Mouse (Mus musculus) thymus, postnatal 25 days (tissue): ENCODE results near the gene Stra8.

Experiments
- DNase-seq: peaks from one replicate; pipeline ENCODE4 v3.0.0; 2022

Stra8 gene

DNA sequence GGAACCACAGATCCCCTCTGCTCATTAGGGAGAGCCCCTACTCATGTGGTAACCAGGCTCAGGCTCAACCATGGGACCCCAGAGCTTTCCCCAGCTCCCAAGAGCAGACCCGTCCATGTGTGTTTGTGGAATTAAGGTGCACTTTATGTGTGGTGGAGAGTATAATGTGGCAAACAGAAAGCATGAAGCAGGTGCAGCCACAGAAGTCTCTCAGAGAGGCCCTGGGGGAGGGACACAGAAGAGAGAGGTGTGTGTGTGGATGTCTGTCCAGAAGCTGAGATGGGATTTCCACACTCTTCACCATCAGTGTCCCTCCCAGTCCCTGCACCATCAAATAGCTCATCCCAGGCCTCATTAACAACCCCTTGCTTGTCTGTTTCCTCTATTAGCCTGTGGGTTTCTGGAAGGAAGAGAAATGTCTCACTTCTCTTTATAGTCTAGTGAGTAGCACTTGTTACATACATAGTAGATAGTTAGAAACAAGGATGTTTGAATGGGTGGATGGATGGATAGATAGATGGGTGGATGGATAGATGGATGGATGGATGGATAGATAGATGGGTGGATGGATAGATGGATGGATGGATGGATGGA, 26.6 kb downstream of the Stra8 start:
- DNase-seq = peak; percentile 49

GRCm38 (mm10) chr6:34948461-34948860, 28.5 kb downstream of the Stra8 start:
- no peak for DNase-seq

DNA sequence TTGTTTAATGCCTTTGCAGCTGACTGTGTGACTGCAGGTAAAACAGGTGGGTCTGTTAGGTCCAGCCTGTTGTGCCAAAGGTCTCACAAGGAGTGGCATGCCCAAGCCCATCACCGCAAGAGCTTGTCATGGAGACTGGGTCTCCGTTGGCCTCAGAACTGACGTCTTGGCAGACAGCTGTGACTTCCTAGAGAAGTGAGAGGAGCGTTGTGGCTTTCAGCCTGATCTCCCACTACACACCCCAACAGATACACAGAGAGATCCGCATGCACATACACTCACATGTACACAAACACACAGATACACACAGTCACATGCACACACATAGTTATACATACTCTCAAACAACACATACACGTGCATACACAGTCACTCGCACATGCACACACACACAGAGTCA, 31.6 kb downstream of the Stra8 start:
- no peak for DNase-seq

DNA sequence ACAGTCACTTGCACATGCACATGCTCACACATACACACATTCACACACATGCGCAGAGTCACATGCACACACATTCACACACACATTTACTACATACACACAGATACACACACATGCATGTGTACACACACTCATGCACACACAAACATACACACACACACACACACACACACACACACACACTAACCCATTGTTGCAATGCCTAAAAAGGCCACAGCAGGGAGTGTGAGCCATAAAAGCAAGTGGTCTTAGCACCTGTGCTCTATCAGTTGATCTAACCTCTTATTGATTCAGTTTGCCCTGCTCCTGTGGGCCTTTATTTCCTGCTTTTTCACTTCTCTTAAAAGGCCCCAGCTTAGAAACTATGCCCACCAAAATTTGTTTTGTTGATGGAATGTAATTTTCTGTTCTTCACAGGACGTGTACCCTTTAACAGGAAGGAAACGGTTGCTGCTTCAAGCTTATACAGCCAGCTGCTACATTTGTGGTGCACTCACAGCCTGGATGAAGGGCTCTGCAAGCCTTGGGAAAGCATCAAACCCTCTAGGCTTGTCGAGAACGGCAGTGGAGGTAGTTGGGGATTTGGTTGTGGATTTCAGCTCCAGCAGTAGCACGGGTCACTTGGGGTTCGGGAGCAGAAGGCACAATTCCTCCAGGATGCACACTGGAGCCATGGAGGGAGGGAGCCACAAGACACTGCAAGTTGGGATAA, 32.1 kb downstream of the Stra8 start:
- peak; percentile 70 for DNase-seq

DNA sequence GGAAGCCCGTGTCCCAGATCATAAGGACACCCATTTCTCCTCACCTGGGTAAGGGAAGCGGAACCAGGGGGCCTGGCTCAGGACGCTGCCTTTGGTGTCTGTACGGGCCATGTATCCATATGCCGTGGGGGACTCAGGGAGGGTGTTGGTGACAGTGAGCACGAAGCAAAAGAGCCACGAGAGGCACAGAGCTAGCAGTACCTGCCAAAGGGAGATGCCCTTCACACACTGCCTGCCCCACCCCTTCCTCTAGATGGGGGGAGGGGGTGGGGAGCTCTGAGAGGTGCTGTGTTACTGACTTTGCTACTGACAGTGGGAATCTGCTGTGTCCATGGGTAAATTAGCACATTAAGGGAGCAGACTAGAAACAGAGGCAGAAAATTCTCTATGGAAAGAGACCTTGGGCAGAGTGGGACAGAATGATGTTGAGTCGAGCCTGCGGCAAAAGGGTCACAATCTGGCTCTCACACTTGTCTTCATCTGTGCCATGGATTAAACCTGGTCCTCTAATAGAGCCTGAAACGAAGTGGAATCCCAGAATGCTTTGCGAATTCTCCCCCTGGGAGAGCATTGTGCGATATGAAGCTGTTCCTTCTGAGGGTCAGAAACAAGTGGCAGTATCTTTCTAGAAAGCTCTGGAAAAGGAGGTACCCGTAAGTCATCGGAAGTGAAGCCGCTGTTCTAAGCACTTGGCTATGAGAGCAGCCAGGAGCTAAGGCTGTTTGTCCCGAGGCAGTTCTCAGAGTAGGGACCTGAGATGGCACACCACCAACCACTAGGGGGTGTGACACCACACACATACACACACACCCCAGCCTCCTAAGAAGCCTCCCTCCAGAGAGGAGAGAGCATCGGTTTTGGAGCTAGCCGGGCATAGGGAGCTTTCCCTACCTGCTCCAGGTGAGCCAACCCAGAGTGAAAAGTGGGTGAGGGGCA, 35.2 kb downstream of the Stra8 start:
- peak; percentile 59 for DNase-seq

GRCm38 (mm10) chr6:34955862-34956241, 35.9 kb downstream of the Stra8 start:
- DNase-seq = no peak

DNA sequence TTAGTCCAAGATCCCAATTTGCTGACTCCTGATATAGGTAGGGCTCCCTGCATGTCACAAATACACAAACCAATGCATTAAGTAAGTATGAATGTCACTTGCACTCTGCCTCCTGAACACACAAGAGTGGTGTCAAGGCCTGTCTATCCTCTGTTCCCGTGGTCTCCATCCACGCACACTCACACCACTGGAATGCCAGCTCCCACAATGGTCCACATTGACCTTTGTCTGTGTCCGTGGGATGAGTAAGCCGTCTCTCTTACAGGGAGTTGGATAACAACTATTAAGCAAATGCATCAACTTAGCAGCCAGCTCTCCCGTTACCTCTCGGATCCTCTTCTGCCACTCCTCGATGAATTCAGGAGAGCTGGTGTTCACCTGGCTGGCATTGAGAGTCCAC, 39.2 kb downstream of the Stra8 start:
- DNase-seq = no peak

DNA sequence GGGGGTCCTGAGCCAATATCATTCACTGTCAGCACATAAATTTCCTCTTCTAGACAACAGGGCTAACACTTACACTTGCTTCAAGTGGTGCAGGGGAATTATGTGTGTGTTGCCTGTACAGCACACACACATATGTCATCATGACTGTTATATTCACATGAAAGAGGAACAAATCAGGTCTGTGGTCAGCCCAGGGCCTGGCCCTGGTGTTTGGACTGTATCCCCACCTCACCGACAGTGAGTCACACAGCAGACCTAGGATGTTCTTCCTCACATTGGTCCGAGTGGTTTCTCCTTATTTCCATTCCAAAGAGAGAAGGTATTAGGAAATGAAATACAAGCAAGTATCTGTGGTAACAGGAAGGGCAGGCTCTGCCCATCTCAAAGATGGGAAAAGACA, 44.6 kb downstream of the Stra8 start:
- no peak for DNase-seq

DNA sequence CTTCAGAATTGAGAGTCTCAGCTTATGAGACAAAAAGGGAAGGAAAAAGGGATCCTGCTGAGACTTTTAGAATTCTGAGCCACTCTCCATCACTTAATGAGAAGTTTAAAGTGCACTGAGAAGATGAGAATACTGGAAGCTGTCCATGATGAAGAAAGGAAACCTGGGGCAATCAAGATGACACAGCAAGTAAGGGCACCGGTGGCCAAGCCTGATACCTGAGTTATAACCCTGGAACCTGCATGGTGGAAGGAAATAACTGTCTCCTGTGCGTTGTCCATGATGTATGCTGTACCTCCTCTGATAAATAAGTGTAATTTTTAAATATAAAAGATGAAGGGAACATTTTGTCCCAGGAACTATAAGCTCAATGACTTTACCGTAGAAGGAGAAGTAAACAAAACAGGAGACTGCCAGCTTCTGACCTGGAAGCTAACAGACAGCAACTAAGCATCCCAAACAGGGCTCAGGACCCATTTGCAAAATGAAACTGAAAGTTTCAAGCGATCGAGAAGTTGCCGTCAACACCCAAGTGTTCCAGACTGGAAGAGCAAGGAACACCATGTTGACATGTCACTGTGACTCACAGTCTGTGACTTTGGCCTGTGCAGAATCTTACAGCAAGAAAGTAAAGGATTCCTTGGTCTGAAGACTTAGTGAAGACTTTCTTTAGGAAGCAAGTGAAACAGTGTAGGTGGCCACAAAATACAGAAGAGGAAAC, 46.0 kb downstream of the Stra8 start:
- DNase-seq = no peak

- DNase-seq = no peak
Measured at GRCm38 (mm10) chr6:34971181-34971580, 51.2 kb downstream of the Stra8 start.

GRCm38 (mm10) chr6:34979291-34979690, 59.3 kb downstream of the Stra8 start:
- DNase-seq = no peak

- DNase-seq = no peak
Measured at GRCm38 (mm10) chr6:34980661-34981060, 60.7 kb downstream of the Stra8 start.

- no peak for DNase-seq
Measured at GRCm38 (mm10) chr6:34987085-34987645, 67.2 kb downstream of the Stra8 start.

DNA sequence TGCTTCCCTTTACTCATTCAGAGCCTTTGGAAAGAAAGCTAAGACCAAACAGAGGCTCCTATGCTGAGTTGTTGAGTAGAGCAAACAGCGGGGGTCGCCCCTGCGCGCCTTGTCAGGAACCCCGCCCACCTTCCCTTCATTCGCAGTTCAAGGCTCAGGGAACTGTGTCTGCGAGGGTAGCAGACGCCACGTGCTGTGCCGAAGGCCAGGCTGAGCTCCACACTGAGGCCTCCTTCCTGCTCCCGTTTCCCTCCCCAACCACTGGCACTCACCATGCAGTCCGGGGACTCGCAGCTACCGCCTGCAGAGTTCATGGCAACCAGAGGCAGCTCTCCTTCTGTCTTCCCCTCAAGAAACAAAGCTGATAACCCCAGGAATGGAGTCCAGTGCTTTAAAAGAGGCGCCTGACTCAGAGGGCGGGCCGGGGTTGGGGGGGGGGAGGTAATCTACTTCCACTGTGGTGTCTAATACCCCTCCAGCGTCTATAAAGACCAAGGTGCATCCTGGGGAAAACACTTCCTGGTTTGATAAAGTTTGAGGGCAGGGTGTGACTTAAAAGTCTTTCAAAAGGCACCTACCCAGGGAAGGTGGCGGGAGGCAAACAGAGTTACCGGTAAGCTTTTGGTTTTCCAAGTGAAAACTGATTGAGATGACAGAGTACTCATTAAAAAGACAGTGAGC, 68.3 kb downstream of the Stra8 start, which contains the start of gene Slc23a4:
Slc23a4 (minus strand) TSS at position 324 of the 681 bp plus-strand sequence.
- DNase-seq = peak; percentile 66
